In the genomic region with DNA sequence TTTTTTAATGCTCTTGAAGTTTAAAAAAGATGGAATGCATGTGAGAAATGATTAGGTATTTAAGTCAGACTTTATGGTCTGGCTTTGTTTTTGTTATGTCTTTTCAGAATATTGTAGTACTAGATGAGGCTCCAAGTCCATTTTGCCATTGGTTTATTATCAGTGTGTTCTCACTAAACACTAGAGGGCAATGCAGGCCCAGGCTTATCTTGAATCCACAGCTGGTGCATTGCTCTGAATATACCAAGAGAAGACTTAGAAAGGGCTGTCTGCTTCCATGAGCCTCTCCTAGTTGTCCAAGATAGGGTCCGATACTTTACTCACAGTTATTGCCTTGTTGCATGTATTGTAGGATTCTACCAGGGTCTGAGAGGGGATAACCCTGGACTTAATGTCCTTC, we compare ENCODE assay signal across 10 mouse cellular contexts.
DNase-seq lines count a peak whose midpoint lies in the region; ATAC-seq and TF ChIP-seq lines count a peak whose summit lies in the region.
"Had no signal": no experiment of that assay in that cellular context is flagged by ENCODE, and none has a peak within 500 bp of the region (broad histone marks: within the 10 kb centered on the region; RNA-seq: fewer than 3 reads in every experiment).

No protein-coding gene starts in this region.

- TF ChIP-seq POLR2A in cerebellum, adult 2 months (IDR thresholded peaks at IDR 0.05; ENCODE audit: borderline replicate concordance, insufficient read depth, low read length): no peak

- H3K4me1 ChIP-seq in cerebellum, adult 2 months (ENCODE audit: control insufficient read depth, insufficient read depth, low read length): no peaks in the 10 kb centered on the region
- H3K4me1 ChIP-seq in kidney, postnatal 0 days (replicated peaks; ENCODE audit: insufficient read depth, low read length): no peaks in the 10 kb centered on the region
- no peaks in the 10 kb centered on the region for H3K4me1 ChIP-seq in kidney, embryonic 16.5 days (ENCODE audit: insufficient read depth, low read length)
- H3K4me1 ChIP-seq: liver, embryonic 15.5 days had no signal

- H3K9me3 ChIP-seq in kidney, postnatal 0 days (replicated peaks; ENCODE audit: low read length): no peaks in the 10 kb centered on the region
- no peaks in the 10 kb centered on the region for H3K9me3 ChIP-seq in kidney, embryonic 16.5 days (ENCODE audit: low read length)
- H3K9me3 ChIP-seq: liver, embryonic 15.5 days had no signal

- no peak overlapping the region for H3K4me3 ChIP-seq in cerebellum, adult 2 months (replicated peaks; ENCODE audit: insufficient read depth, low read depth, low read length)
- no peak overlapping the region for H3K4me3 ChIP-seq in kidney, postnatal 0 days (replicated peaks; ENCODE audit: low read depth, low read length)
- H3K4me3 ChIP-seq in kidney, embryonic 16.5 days (ENCODE audit: low read length): no peak overlapping the region
- H3K4me3 ChIP-seq: liver, embryonic 15.5 days had no signal

- no peaks in the 10 kb centered on the region for H3K27me3 ChIP-seq in cerebellum, adult 2 months (ENCODE audit: control insufficient read depth, insufficient read depth, low read length)
- no peaks in the 10 kb centered on the region for H3K27me3 ChIP-seq in kidney, postnatal 0 days (ENCODE audit: insufficient read depth, low read length)
- no peaks in the 10 kb centered on the region for H3K27me3 ChIP-seq in kidney, embryonic 16.5 days (ENCODE audit: insufficient read depth, low read length)
- H3K27me3 ChIP-seq: liver, embryonic 15.5 days had no signal

- no peak overlapping the region for H3K27ac ChIP-seq in cerebellum, adult 2 months (ENCODE audit: insufficient read depth, low read length)
- H3K27ac ChIP-seq in kidney, postnatal 0 days: no peak overlapping the region
- no peak overlapping the region for H3K27ac ChIP-seq in kidney, embryonic 16.5 days (ENCODE audit: low read length)
- H3K27ac ChIP-seq: liver, embryonic 15.5 days had no signal

- WGBS in cerebellum, adult 2 months: 90% methylated on average over 1 of the region's 1 CpGs
- 91% methylated on average over 1 of the region's 1 CpGs for WGBS in kidney, postnatal 0 days
- WGBS in kidney, embryonic 16.5 days: 89% methylated on average over 1 of the region's 1 CpGs

- no peak overlapping the region for H3K9ac ChIP-seq in kidney, postnatal 0 days (ENCODE audit: low read depth, low read length)
- no peak overlapping the region for H3K9ac ChIP-seq in kidney, embryonic 16.5 days (replicated peaks; ENCODE audit: low read length)
- H3K9ac ChIP-seq: liver, embryonic 15.5 days had no signal

- no peaks in the 10 kb centered on the region for H3K36me3 ChIP-seq in kidney, postnatal 0 days (ENCODE audit: insufficient read depth, low read length)
- no peaks in the 10 kb centered on the region for H3K36me3 ChIP-seq in kidney, embryonic 16.5 days (ENCODE audit: insufficient read depth, low read length)
- H3K36me3 ChIP-seq: liver, embryonic 15.5 days had no signal

- DNase-seq in cerebellum, adult 2 months: peak in 1 of 2 experiments; percentile 3
- no peak for DNase-seq in cerebellum, adult 11 months
- DNase-seq in kidney, postnatal 0 days (ENCODE audit: low spot score): peak; percentile 10
- peak; percentile 39 for DNase-seq in embryo, embryonic 10.5 days (ENCODE audit: low spot score)
- peak; percentile 55 for DNase-seq in retina, embryonic 14.5 days (ENCODE audit: low spot score)
- DNase-seq in yolk sac, embryonic 10.5 days (ENCODE audit: low spot score): no peak
- no peak for DNase-seq in urinary bladder, adult 2 months (ENCODE audit: low spot score)
- DNase-seq: adrenal gland, postnatal 36 days had no signal

- ATAC-seq in kidney, postnatal 0 days (replicated peaks; ENCODE audit: low FRiP score, low read depth): no peak
- ATAC-seq in kidney, embryonic 16.5 days (ENCODE audit: low FRiP score, low TSS enrichment): no peak

- 0 out of 2 replicates have a peak, but pooled peaks have one; percentile 10 for TF ChIP-seq CTCF in cerebellum, adult 2 months (IDR thresholded peaks at IDR 0.05; ENCODE audit: borderline replicate concordance, insufficient read depth, low read depth, low read length)
- TF ChIP-seq CTCF in kidney, postnatal 0 days (IDR thresholded peaks at IDR 0.05; ENCODE audit: low read depth): peak; percentile 46; the same call in 1 of the 2 replicates

- H3K4me2 ChIP-seq in kidney, postnatal 0 days (ENCODE audit: low read length): no peak overlapping the region
- H3K4me2 ChIP-seq in kidney, embryonic 16.5 days (replicated peaks; ENCODE audit: low read depth, low read length): no peak overlapping the region
- H3K4me2 ChIP-seq: liver, embryonic 15.5 days had no signal

Comparison
In these comparisons a context has a peak if more than half of its experiments do, and no peak if none do; other contexts are left out.
1. DNase-seq: peak in kidney, postnatal 0 days (single experiment), embryo, embryonic 10.5 days (single experiment) and retina, embryonic 14.5 days (single experiment); none in cerebellum, adult 11 months (single experiment), yolk sac, embryonic 10.5 days (single experiment) and urinary bladder, adult 2 months (single experiment).